Mouse (Mus musculus) spleen, adult 2 months (tissue): ENCODE results near the gene Carf. TPM values are rescaled to one million over a fixed set of nuclear protein-coding genes. Genes with fewer than 3 reads are reported as not detected.
"Not testable (repeated sequence)": the region's sequence is repeated elsewhere in the genome, so short reads cannot be mapped to it uniquely, and the experiment has no call there.

Experiments
- DNase-seq, 2 experiments: peaks; one replicate each; pipeline versions ENCODE4 v3.0.0 to v3.0.0-alpha.2; 2012 to 2021; ENCODE audit warnings: low spot score in 2 of 2, low read depth in 1 of 2
- H3K27ac ChIP-seq: fragments of 200-500 bp; 2 replicates; pipeline ENCODE4 v1.5.1; 2012; ENCODE audit warnings: low read length, inconsistent platforms; ENCODE audit not compliant: insufficient read depth
- H3K27me3 ChIP-seq: fragments of 200-500 bp; 2 replicates; pipeline ENCODE4 v1.6.1; 2012; ENCODE audit warnings: mild to moderate bottlenecking, moderate library complexity, low read length, inconsistent platforms; ENCODE audit not compliant: control insufficient read depth, insufficient read depth
- H3K36me3 ChIP-seq: fragments of 200-500 bp; 2 replicates; pipeline ENCODE4 v1.6.1; 2012; ENCODE audit warnings: mild to moderate bottlenecking, low read length, inconsistent platforms; ENCODE audit not compliant: control insufficient read depth, insufficient read depth
- H3K4me1 ChIP-seq: fragments of 200-500 bp; 2 replicates; pipeline ENCODE4 v1.6.1; 2011; ENCODE audit warnings: inconsistent platforms; ENCODE audit not compliant: control insufficient read depth, insufficient read depth, insufficient read length
- H3K4me3 ChIP-seq: fragments of 200-500 bp; 2 replicates; pipeline ENCODE4 v1.5.1; 2011; ENCODE audit warnings: mild to moderate bottlenecking, inconsistent platforms; ENCODE audit not compliant: insufficient read depth, insufficient read length; ENCODE audit errors: extremely low read depth
- CTCF ChIP-seq: fragments of 200-500 bp; IDR thresholded peaks from 2 replicates; pipeline ENCODE4 v1.5.1; 2011; ENCODE audit warnings: mild to moderate bottlenecking, inconsistent platforms; ENCODE audit not compliant: insufficient read depth, insufficient read length, insufficient replicate concordance; ENCODE audit errors: extremely low read depth
- POLR2A ChIP-seq: fragments of 200-500 bp; IDR thresholded peaks from 2 replicates; pipeline ENCODE4 v1.6.1; 2011; ENCODE audit warnings: low read depth, low read length, inconsistent platforms
- WGBS: fragments of 180-500 bp; shearing (Covaris S2); methylation state at CpG from one replicate; pipeline ENCODE4 v1.1.7; 2018; 5-methylcytosine and 5-hydroxymethylcytosine counted together
- polyA plus RNA-seq: library from polyadenylated mRNA; depleted of rRNA; stranded (reverse); fragments of >200 nt; gene quantifications from 2 replicates; pipeline ENCODE4 v1.2.3, GENCODE M21; 2012; rRNA removed

Carf gene
- 1.2 and 1.3 TPM in 2 replicates for polyA plus RNA-seq

GRCm38 (mm10) chr1:60098024-60098781, at the start of gene Carf, which contains the start of gene Wdr12:
TSS of gene Carf (plus strand) at chr1:60098247.
TSS of gene Wdr12 (minus strand) at chr1:60098645.
- under 1% methylated on average over 71 of the region's 71 CpGs for WGBS
- Histone ChIP-seq H3K27ac (peak within 1 kb of the TSS; percentile 90), H3K4me3 (peak within 1 kb of the TSS; percentile 79), H3K27me3 (no peaks in the 10 kb centered on the region), H3K36me3 (0 out of 2 replicates have a peak, but pooled peaks cover 1% of the 10 kb centered on the region), H3K4me1 (no peaks in the 10 kb centered on the region)
- TF ChIP-seq CTCF, result no peak
- TF ChIP-seq POLR2A, result peak; percentile 50; the same call in 1 of the 2 replicates
- DNase-seq, result peak; percentile 92 to 97

- no peaks in the 10 kb centered on the region for H3K36me3 ChIP-seq
- H3K27ac ChIP-seq, result no peak overlapping the region
- DNase-seq, result no peak
- H3K4me3 ChIP-seq, result no peak overlapping the region
- H3K4me1 ChIP-seq, result no peaks in the 10 kb centered on the region
- WGBS, result 50% methylated on average over 3 of the region's 3 CpGs
- TF ChIP-seq POLR2A, result no peak
- TF ChIP-seq CTCF, result no peak
- H3K27me3 ChIP-seq, result no peaks in the 10 kb centered on the region
These were observed 43.4 kb upstream of the Carf start for GRCm38 (mm10) chr1:60054659-60055058.

GRCm38 (mm10) chr1:60056310-60056709, 41.7 kb upstream of the Carf start:
- TF ChIP-seq CTCF (no peak), POLR2A (no peak)
- no peak for DNase-seq
- no peak overlapping the region for H3K4me3 ChIP-seq
- 92% methylated on average over 3 of the region's 3 CpGs for WGBS
- no peaks in the 10 kb centered on the region for H3K4me1 ChIP-seq
- no peak overlapping the region for H3K27ac ChIP-seq
- no peaks in the 10 kb centered on the region for H3K27me3 ChIP-seq
- H3K36me3 ChIP-seq, result no peaks in the 10 kb centered on the region

- H3K36me3 ChIP-seq, H3K27me3 ChIP-seq, H3K4me1 ChIP-seq, H3K4me3 ChIP-seq: not testable (repeated sequence)
- H3K27ac ChIP-seq, result peak overlapping the region; percentile 50
- peak in 1 of 2 experiments; percentile 61 for DNase-seq
These were observed 27.3 kb upstream of the Carf start for GRCm38 (mm10) chr1:60070725-60071124.

- 74% methylated on average over 2 of the region's 2 CpGs for WGBS
- no peak for DNase-seq
- H3K36me3 ChIP-seq, result peaks cover 12% of the 10 kb centered on the region
- no peak overlapping the region for H3K27ac ChIP-seq
- TF ChIP-seq POLR2A, result no peak
- no peak for TF ChIP-seq CTCF
- peaks cover 2% of the 10 kb centered on the region; the same call in 1 of the 2 replicates for H3K4me1 ChIP-seq
- H3K4me3 ChIP-seq, result no peak overlapping the region
- no peaks in the 10 kb centered on the region for H3K27me3 ChIP-seq
These were observed 23.1 kb upstream of the Carf start for GRCm38 (mm10) chr1:60074935-60075334.

- peaks cover 12% of the 10 kb centered on the region for H3K36me3 ChIP-seq
These were observed 22.5 kb upstream of the Carf start for GRCm38 (mm10) chr1:60075590-60075989.

GRCm38 (mm10) chr1:60076411-60076810, 21.6 kb upstream of the Carf start:
- Histone ChIP-seq H3K27me3 (no peaks in the 10 kb centered on the region), H3K4me3 (no peak overlapping the region), H3K27ac (no peak overlapping the region), H3K4me1 (peaks cover 2% of the 10 kb centered on the region; the same call in 1 of the 2 replicates), H3K36me3 (peaks cover 14% of the 10 kb centered on the region)
- no peak for DNase-seq
- no peak for TF ChIP-seq POLR2A
- TF ChIP-seq CTCF, result no peak
- 95% methylated on average over 6 of the region's 6 CpGs for WGBS

More at GRCm38 (mm10) chr1:60075590-60075989, 22.5 kb upstream of the Carf start:
- WGBS, result 52% methylated on average over 3 of the region's 3 CpGs
- Histone ChIP-seq H3K27me3 (no peaks in the 10 kb centered on the region), H3K27ac (no peak overlapping the region), H3K4me1 (peaks cover 2% of the 10 kb centered on the region; the same call in 1 of the 2 replicates), H3K4me3 (no peak overlapping the region)
- no peak for DNase-seq
- TF ChIP-seq POLR2A, result no peak
- no peak for TF ChIP-seq CTCF
